Mouse (Mus musculus) testis, adult 2 months (tissue): ENCODE data around the gene Lhx4. TPM values are rescaled to one million over a fixed set of nuclear protein-coding genes. Genes with fewer than 3 reads are reported as not detected.

ENCODE experiments used
- H3K27ac ChIP-seq: fragments of 200-500 bp; 2 replicates; pipeline ENCODE4 v1.5.1; 2012; ENCODE audit warnings: low read depth, low read length; ENCODE audit not compliant: control insufficient read depth, insufficient read depth
- H3K27me3 ChIP-seq: fragments of 200-500 bp; 2 replicates; pipeline ENCODE4 v1.6.1; 2012; ENCODE audit warnings: mild to moderate bottlenecking, low read length, moderate library complexity; ENCODE audit not compliant: control insufficient read depth, insufficient read depth
- H3K36me3 ChIP-seq: fragments of 200-500 bp; 2 replicates; pipeline ENCODE4 v1.6.1; 2012; ENCODE audit warnings: mild to moderate bottlenecking, low read length; ENCODE audit not compliant: control insufficient read depth, insufficient read depth
- H3K4me1 ChIP-seq: fragments of 200-500 bp; 2 replicates; pipeline ENCODE4 v1.6.1; 2012; ENCODE audit warnings: low read length; ENCODE audit not compliant: control insufficient read depth, insufficient read depth
- H3K4me3 ChIP-seq: fragments of 200-500 bp; 2 replicates; pipeline ENCODE4 v1.5.1; 2012; ENCODE audit warnings: low read depth, mild to moderate bottlenecking, low read length, moderate library complexity, mixed read lengths; ENCODE audit not compliant: control insufficient read depth
- CTCF ChIP-seq: fragments of 200-500 bp; IDR thresholded peaks from 2 replicates; pipeline ENCODE4 v1.5.1; 2012; ENCODE audit warnings: low read depth, mild to moderate bottlenecking, inconsistent platforms, low read length, moderate library complexity; ENCODE audit not compliant: control insufficient read depth, insufficient read depth, insufficient replicate concordance
- POLR2A ChIP-seq: fragments of 200-500 bp; IDR thresholded peaks from 2 replicates; pipeline ENCODE4 v1.6.1; 2012; ENCODE audit warnings: low read depth, mild to moderate bottlenecking, inconsistent platforms, low read length, moderate library complexity; ENCODE audit not compliant: control insufficient read depth
- polyA plus RNA-seq: library from polyadenylated mRNA; depleted of rRNA; stranded (reverse); fragments of >200 nt; gene quantifications from 2 replicates; pipeline ENCODE4 v1.2.3, GENCODE M21; 2012

Gene Lhx4
- polyA plus RNA-seq, 1 experiment: 0.16 TPM

DNA sequence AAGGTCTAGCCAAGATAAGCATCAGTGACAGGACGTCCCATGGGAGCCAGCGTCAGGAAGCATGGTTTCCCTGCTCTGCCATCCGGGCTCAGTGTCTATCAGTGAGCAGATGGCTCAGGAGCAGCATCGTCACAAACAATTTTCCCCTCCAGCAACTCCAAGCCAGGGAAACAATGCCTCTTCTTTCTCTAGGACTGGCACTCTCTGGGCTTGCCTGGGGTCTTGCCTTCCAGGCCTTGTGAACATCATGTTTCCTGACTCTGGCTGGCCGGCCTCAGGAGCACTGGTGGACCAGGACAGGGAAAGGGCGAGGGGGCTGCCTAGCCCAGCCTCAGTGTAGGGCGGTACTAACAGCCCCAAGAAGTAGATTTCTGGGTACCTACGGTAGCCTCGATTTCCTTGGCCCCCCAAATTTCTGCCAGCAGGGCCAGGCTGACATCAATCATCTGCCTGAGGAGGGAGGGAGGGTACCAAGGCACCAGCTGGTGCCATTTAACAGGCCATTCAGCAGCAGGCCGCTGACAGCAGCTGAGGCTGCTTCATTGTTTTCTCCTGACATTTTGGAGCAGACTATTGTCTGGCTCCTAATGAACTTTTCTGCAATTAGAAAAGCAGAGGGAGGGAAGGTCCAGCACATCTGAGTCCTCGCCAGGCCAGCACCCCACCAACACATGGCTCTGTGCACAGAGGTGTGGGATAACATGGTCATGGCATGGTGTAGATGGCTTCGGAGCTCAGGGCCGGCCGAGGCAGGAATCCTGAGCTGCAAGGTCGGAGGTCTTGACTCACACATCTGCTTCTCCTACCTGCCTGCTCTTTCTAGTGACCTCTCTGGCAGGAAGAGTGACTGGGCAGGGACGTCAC, 38.9 kb upstream of the Lhx4 start:
- H3K4me3 ChIP-seq: no peak overlapping the region
- TF ChIP-seq CTCF: no peak
- TF ChIP-seq POLR2A: no peak
- H3K36me3 ChIP-seq: peaks cover 6% of the 10 kb centered on the region
- H3K27me3 ChIP-seq: no peaks in the 10 kb centered on the region
- no peaks in the 10 kb centered on the region for H3K4me1 ChIP-seq
- no peak overlapping the region for H3K27ac ChIP-seq

GRCm38 (mm10) chr1:155785886-155786285, 34.4 kb upstream of the Lhx4 start:
- H3K4me1 ChIP-seq: 0 out of 2 replicates have a peak, but pooled peaks cover 3% of the 10 kb centered on the region
- no peaks in the 10 kb centered on the region for H3K27me3 ChIP-seq
- no peak overlapping the region for H3K27ac ChIP-seq
- TF ChIP-seq POLR2A: no peak
- TF ChIP-seq CTCF: no peak
- peaks cover 4% of the 10 kb centered on the region for H3K36me3 ChIP-seq
- no peak overlapping the region for H3K4me3 ChIP-seq

DNA sequence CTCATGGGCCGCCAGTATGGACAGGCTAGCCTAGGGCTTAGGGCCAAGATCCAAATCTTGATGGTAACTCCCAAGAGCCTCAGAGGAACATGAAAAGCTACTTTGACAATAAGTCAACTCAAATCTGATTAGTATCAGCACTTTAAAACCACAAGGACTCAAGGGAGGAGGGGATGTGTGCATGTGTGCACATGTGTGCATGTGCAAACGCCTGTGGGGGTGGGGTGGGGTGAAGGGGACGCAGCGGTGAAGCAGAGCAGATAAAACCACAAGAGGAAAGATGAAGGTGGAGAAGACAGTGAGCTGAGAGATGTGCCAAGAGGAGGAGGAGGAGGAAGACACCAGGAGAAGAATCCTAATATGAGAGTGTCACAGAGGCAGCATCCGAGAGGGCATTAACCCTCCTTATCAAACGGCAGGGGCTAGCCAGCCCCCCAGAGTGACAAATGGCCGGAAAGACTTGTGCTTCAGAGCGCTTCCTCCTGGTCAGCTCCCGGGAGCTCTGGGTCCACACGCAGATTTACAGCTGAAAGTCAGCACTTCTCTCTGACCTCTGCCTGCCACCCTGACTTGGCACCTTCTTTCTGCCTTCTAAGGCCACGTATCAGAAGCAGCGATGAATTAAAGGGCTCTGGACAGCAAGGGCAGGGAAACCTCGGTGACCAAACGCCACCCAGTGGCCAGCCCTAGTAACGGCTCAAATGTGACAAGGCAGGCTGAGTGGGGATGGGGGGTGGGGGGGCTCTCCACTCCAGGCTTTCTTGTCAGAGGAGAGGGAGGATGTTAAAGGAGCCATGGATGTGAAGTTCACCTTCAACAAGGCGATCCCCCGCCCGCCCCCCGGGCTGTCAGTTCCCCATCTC, 33.1 kb upstream of the Lhx4 start:
- Histone ChIP-seq H3K4me1 (0 out of 2 replicates have a peak, but pooled peaks cover 3% of the 10 kb centered on the region), H3K27ac (no peak overlapping the region), H3K27me3 (no peaks in the 10 kb centered on the region), H3K4me3 (no peak overlapping the region), H3K36me3 (peaks cover 4% of the 10 kb centered on the region)
- TF ChIP-seq POLR2A (no peak), CTCF (peak; percentile 60; the same call in 1 of the 2 replicates)

DNA sequence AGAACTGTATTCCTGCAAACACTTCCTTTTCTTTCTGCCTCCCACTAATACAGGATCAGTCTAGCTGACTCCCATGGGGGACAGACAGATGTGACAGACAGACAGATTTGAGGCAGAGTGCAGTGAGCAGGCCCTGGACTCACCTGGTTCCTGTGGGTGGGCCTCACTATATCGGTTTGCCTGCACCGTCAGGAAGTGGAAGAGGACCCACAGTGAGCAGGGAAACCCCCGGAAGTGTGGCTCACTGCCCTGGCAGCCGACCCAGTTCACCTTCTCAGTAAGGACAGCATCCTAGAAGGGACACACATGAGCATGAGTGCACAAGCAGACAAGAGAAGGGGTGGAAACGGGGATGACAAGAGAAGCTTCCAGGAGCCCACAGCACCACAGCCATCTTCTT, 30.9 kb upstream of the Lhx4 start:
- Histone ChIP-seq H3K4me3 (no peak overlapping the region), H3K27ac (no peak overlapping the region), H3K36me3 (peaks cover 10% of the 10 kb centered on the region), H3K27me3 (no peaks in the 10 kb centered on the region), H3K4me1 (0 out of 2 replicates have a peak, but pooled peaks cover 3% of the 10 kb centered on the region)
- no peak for TF ChIP-seq POLR2A
- TF ChIP-seq CTCF: no peak

DNA sequence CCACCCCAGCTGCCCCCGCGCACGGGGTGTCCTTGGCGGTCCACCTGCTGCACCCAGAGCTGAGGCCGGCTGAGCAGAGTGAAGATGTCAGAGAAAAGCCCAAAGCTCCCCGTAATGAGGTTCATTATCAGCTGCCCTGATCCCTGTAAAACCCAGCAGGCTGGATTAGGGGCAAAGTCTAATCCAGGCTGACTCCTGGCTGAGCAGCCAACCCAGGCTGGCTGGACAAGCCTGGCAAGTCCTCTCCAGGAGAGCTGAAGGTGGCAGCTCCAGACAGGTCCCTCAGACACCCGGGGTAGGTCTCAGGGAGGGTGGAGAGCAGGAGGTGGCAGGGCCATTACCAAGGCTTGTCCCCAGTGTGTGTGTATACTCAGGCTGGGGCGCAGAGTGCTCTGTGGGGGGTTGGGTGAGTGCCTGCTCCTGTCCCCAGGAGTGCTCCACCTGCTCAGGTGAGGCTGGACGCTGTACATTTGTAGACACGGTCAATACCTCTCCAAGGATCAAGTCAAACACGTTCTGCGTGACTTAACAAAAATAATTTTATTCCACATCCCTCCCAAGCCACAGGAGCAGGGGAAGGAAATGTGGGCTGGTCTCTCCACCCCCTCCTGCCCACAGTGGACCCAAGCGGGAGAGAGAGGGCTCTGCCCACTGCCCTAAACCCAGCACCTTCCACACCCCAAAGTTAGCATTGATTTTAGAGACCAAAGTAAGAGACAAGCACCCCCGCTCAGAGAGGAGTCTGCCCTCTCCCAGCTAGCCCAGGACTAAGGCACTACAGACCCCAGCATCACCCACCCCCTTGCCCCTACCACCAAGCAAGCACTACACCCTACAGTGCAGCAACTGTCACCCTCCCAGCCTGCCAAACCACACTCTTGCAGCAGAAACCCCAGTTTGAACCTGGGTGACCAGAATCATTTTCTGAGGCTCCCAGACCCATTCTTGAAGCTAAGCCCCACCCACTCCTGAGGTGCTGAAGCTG, 26.4 kb upstream of the Lhx4 start:
- no peak overlapping the region for H3K4me3 ChIP-seq
- peaks cover 6% of the 10 kb centered on the region for H3K36me3 ChIP-seq
- no peaks in the 10 kb centered on the region for H3K4me1 ChIP-seq
- TF ChIP-seq POLR2A (no peak), CTCF (no peak)
- no peak overlapping the region for H3K27ac ChIP-seq
- H3K27me3 ChIP-seq: no peaks in the 10 kb centered on the region

GRCm38 (mm10) chr1:155759167-155759566, 7.7 kb upstream of the Lhx4 start:
- Histone ChIP-seq H3K4me3 (no peak overlapping the region), H3K27me3 (no peaks in the 10 kb centered on the region), H3K36me3 (no peaks in the 10 kb centered on the region), H3K27ac (no peak overlapping the region), H3K4me1 (no peaks in the 10 kb centered on the region)
- TF ChIP-seq CTCF: no peak
- TF ChIP-seq POLR2A: no peak

- no peak overlapping the region for H3K27ac ChIP-seq
- no peaks in the 10 kb centered on the region for H3K27me3 ChIP-seq
- TF ChIP-seq POLR2A (no peak), CTCF (no peak)
- H3K4me1 ChIP-seq: no peaks in the 10 kb centered on the region
- H3K36me3 ChIP-seq: no peaks in the 10 kb centered on the region
- H3K4me3 ChIP-seq: no peak overlapping the region
Observed at GRCm38 (mm10) chr1:155758711-155759110, 7.2 kb upstream of the Lhx4 start.
